Mouse (Mus musculus): ENCODE data around the gene Cdcp2.

DNA sequence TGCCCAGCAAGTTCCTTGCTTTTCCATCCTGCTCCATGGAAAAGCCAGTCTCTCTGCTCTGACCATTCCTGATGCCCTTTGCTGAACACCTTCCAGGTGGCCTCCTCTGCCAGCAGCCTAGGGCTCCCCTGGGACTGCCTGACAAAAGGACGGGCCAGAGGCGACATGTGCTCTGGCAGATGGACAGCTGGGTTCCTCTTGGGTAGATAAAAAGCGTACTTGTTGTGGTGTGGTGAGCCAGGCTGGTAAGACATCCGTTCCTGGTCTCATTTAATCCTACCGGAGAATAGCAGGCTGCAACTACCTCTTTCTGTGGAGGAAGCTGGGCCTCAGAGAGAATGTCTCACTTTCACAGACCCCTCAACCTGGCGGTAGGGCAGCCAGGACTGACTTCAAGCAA is 648 bp upstream of the Cdcp2 start:
- no peak for TF ChIP-seq POLR2A (IDR thresholded peaks at IDR 0.05; ENCODE audit: borderline replicate concordance, extremely low read depth, insufficient read depth, insufficient read length, poor library complexity, severe bottlenecking)
- no peak for TF ChIP-seq CTCF (IDR thresholded peaks at IDR 0.05; ENCODE audit: borderline replicate concordance, extremely low read depth, insufficient read depth, insufficient read length)

Measured in brain, embryonic 14.5 days (tissue).